Mouse (Mus musculus): ENCODE results near the gene Ribc2. TPM values are rescaled to one million over a fixed set of nuclear protein-coding genes. Genes with fewer than 3 reads are reported as not detected.

Ribc2 gene
- total RNA-seq, 2 experiments from 2014 or later, result not detected

DNA sequence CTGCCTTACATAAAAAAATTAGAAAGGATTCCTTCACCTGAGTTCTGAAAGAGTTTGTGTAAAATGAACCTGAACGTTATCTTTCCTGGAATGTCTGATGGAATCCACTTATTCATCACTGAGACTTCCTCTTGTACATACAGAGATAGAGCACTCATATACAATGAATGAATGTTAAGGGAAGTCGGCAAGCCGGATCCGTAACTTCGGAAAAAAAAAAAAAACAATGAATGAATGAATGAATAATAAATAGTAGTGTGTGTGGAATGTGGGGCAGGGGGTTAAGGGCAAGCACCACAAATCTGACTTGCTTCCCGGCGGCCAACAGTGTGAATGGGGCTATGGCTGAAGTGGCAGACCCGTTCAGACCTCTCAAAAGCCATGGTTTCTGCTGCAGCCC, 45.7 kb downstream of the Ribc2 start:
- intact Hi-C loops (cut with DNase I), result no loop called here
- DNase-seq, result peak in 1 of 2 experiments; percentile 45

GRCm38 (mm10) chr15:85178172-85178571, 46.3 kb downstream of the Ribc2 start:
- DNase-seq, result no peak
- intact Hi-C loops (cut with DNase I), result no loop called here

- peak in 1 of 2 experiments; percentile 42 for DNase-seq
- intact Hi-C loops (cut with DNase I), result no loop called here
Measured at GRCm38 (mm10) chr15:85179528-85180180, 47.8 kb downstream of the Ribc2 start.

GRCm38 (mm10) chr15:85180368-85180767, 48.5 kb downstream of the Ribc2 start:
- no peak for DNase-seq
- intact Hi-C loops (cut with DNase I), result no loop called here

DNA sequence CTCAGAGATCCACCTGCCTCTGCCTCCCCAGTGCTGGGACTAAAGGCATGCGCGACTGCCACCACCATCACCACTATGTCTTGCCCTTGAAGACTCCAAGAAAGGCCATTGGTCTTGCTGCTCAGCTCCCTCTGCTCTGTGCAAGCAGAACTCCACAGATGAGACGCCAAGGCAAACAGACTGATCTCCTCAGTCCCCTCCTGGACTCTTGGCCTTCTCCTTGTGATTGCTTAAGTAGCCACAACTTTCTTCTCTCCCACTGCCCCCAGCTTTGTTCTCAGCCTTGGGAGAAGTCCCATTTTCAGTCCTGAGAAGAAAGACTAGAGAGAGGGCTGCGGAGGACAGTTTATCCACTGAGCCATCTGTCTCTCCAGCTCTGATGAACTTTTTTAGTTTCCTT, 50.2 kb downstream of the Ribc2 start:
- DNase-seq, result no peak
- intact Hi-C loops (cut with DNase I), result no loop called here

DNA sequence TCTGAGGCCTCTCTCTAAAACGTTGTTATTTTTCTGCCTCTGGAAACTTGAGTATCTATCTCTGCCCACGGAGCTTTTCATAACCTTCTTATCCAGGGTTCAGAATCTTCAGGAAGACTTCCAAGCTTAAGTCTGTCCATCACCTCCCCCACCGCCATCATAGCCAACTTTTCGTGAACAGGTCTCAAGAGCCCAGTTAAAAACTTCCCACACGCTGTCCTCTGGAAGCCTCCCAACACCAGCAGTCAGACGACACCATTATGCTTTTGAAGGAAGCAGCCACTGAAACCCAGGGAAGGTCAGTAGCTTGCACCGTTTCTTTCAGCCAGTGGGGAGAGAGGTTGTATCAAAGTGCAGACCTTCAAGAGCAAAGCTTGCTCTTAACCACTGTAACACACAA, 55.0 kb downstream of the Ribc2 start:
- no peak for DNase-seq
- intact Hi-C loops (cut with DNase I), result no loop called here

DNA sequence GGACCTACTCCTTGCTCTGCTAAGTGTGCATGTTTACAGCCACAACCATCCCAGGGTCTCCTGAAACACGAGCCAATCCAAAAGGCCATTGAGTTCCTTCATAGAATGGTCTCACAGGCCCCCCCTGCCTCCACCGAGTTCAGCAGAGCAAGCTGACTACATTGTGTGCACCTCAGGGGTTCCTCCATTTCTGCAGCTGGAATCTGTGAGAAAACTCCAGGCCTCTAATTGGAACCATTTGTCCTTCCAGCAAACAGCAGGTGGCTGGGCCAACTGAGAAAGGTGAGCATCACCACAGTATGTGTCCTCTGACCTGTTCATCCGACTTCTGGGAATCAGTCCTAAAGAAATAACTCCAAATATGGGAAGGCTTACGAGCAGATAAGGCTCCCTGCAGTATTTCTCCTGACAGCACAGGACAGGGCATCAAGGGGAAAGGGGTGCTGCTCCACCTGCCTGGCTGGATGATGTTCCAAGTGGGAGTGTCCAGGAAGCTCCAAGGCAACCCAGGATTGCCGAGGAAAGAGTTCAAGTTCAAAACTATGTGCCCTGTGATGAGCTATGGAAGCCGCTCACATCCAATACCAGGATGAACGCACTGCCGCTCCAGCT, 56.4 kb downstream of the Ribc2 start:
- DNase-seq, result no peak
- intact Hi-C loops (cut with DNase I), result no loop called here

Other genes starting within 250 kb of the Ribc2 start
- gene Gm29666, start 212.0 kb upstream of the Ribc2 start, total RNA-seq (2021), result under 1 TPM; 0.11 to 0.17 TPM
- gene Nup50, start 208.7 kb upstream of the Ribc2 start, total RNA-seq (2021), result 10 to 100 TPM; 14.9 to 17.2 TPM
- gene 5031439G07Rik, start 143.5 kb upstream of the Ribc2 start, total RNA-seq (2021), result 10 to 100 TPM; 25.7 to 29.2 TPM
- gene Upk3a, start 114.9 kb upstream of the Ribc2 start, total RNA-seq (2021), result not detected
- 1 to 10 TPM; 7.1 to 7.2 TPM for gene Fam118a, start 103.1 kb upstream of the Ribc2 start, total RNA-seq (2021)
- gene Smc1b, start 114 bp upstream of the Ribc2 start, total RNA-seq (2021), result not detected
- 10 to 100 TPM; 88.9 to 98.0 TPM for gene Fbln1, start 73.9 kb downstream of the Ribc2 start, total RNA-seq (2021)
- 10 to 100 TPM; 77.6 to 87.2 TPM for gene Atxn10, start 204.2 kb downstream of the Ribc2 start, total RNA-seq (2021)